8 mouse cellular contexts compared by ENCODE assay signal in the genomic region with DNA sequence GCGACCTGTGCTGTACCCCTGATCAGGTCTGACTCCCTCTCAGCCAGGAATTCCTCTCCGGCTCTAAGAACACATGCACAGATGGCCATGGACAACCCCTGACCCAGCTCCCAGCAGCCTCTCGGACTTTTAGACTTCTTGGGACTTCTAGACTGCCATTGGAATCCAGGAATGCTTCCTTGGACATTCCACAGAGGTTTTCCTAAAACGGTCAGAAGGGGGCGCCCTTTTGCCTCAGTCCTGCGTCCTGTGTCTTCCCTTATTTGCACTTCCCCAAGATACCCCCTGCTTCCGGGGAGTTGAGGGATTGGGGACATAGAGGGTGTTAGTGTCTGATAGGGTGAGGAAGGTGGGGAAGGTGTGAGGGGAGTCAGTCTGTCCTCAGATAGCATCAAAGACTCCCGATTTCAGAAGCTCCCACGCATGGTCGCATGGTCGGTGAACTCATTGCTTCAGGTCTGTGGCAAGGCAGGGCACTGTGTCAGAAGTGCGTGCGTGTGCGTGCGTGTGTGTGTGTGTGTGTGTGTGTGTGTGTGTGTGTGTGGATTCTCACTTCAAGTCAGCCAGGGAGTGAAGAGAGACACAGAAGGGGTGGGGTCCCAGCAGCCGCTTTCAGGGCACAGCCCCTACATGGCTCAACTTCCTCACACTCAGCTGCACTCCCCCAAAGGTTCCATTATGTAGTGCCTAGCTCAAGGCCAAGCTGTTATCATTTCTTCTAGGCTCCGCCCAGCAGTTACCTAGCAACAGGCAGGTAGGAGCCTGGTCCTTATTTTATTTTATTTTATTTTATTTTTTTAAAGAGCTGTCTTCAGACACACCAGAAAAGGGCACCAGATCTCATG. TPM values are rescaled to one million over a fixed set of nuclear protein-coding genes. Genes with fewer than 3 reads are reported as not detected.
DNase-seq lines count a peak whose midpoint lies in the region; ATAC-seq and TF ChIP-seq lines count a peak whose summit lies in the region.

No protein-coding gene starts in this region.

- H3K36me3 ChIP-seq in midbrain, postnatal 0 days (ENCODE audit: insufficient read depth, low read length): no peaks in the 10 kb centered on the region
- no peaks in the 10 kb centered on the region for H3K36me3 ChIP-seq in midbrain, embryonic 15.5 days (replicated peaks)
- no peaks in the 10 kb centered on the region for H3K36me3 ChIP-seq in forebrain, embryonic 14.5 days (ENCODE audit: control insufficient read depth, insufficient read depth, low read length)

- H3K4me2 ChIP-seq in midbrain, postnatal 0 days (ENCODE audit: low read depth, low read length, poor library complexity, severe bottlenecking): no peak overlapping the region
- no peak overlapping the region for H3K4me2 ChIP-seq in midbrain, embryonic 15.5 days
- no peak overlapping the region for H3K4me2 ChIP-seq in forebrain, embryonic 14.5 days (ENCODE audit: low read length)

- peak; percentile 37 for DNase-seq in CD4-positive, CD25-positive, alpha-beta regulatory T cell, adult 2 months (ENCODE audit: low read depth, low spot score)
- no peak for DNase-seq in midbrain, postnatal 0 days (ENCODE audit: low spot score)
- DNase-seq in forebrain, embryonic 14.5 days (ENCODE audit: low spot score): peak; percentile 5
- DNase-seq in kidney, adult 8-10 months: peak; percentile 27 to 49
- DNase-seq in mesoderm, embryonic 11.5 days (ENCODE audit: low read depth, low spot score): peak; percentile 75

- no peak overlapping the region for H3K4me3 ChIP-seq in midbrain, postnatal 0 days (ENCODE audit: low read depth, low read length)
- no peak overlapping the region for H3K4me3 ChIP-seq in midbrain, embryonic 15.5 days
- no peak overlapping the region for H3K4me3 ChIP-seq in forebrain, embryonic 14.5 days (ENCODE audit: low read depth, low read length)

- H3K27me3 ChIP-seq in midbrain, postnatal 0 days (ENCODE audit: insufficient read depth, low read length): no peaks in the 10 kb centered on the region
- no peaks in the 10 kb centered on the region for H3K27me3 ChIP-seq in midbrain, embryonic 15.5 days (replicated peaks)
- no peaks in the 10 kb centered on the region for H3K27me3 ChIP-seq in forebrain, embryonic 14.5 days (replicated peaks; ENCODE audit: control insufficient read depth, insufficient read depth, low read length)

- no peak for ATAC-seq in CD4-positive, CD25-positive, alpha-beta regulatory T cell, adult 4 months
- no peak for ATAC-seq in midbrain, postnatal 0 days (ENCODE audit: low FRiP score)
- no peak for ATAC-seq in midbrain, embryonic 15.5 days (replicated peaks)
- peak; percentile 48; the same call in 1 of the 2 replicates for ATAC-seq in forebrain, embryonic 14.5 days
- ATAC-seq in activated CD4-positive, CD25-positive, alpha-beta regulatory T cell, adult 4 months: no peak

- H3K9ac ChIP-seq in midbrain, postnatal 0 days (replicated peaks; ENCODE audit: low read length, poor library complexity, severe bottlenecking): no peak overlapping the region
- H3K9ac ChIP-seq in midbrain, embryonic 15.5 days: no peak overlapping the region
- H3K9ac ChIP-seq in forebrain, embryonic 14.5 days (ENCODE audit: low read length): no peak overlapping the region

- TF ChIP-seq CTCF in midbrain, postnatal 0 days (IDR thresholded peaks at IDR 0.05): peak; percentile 44

- WGBS in midbrain, postnatal 0 days: 76% methylated on average over 17 of the region's 17 CpGs
- WGBS in midbrain, embryonic 15.5 days: 79% methylated on average over 17 of the region's 17 CpGs
- WGBS in forebrain, embryonic 14.5 days: 77% methylated on average over 17 of the region's 17 CpGs

- H3K27ac ChIP-seq in midbrain, postnatal 0 days (ENCODE audit: low read depth, low read length): no peak overlapping the region
- no peak overlapping the region for H3K27ac ChIP-seq in midbrain, embryonic 15.5 days
- no peak overlapping the region for H3K27ac ChIP-seq in forebrain, embryonic 14.5 days (ENCODE audit: low read depth, low read length)

- H3K4me1 ChIP-seq in midbrain, postnatal 0 days (ENCODE audit: insufficient read depth, low read length): no peaks in the 10 kb centered on the region
- peaks cover 4% of the 10 kb centered on the region; the same call in 1 of the 2 replicates for H3K4me1 ChIP-seq in midbrain, embryonic 15.5 days
- H3K4me1 ChIP-seq in forebrain, embryonic 14.5 days (ENCODE audit: control insufficient read depth, insufficient read depth, low read length): no peaks in the 10 kb centered on the region; the same call in 1 of the 2 replicates

- H3K9me3 ChIP-seq in midbrain, postnatal 0 days (ENCODE audit: low read length): no peaks in the 10 kb centered on the region
- H3K9me3 ChIP-seq in midbrain, embryonic 15.5 days: no peaks in the 10 kb centered on the region
- no peaks in the 10 kb centered on the region for H3K9me3 ChIP-seq in forebrain, embryonic 14.5 days (replicated peaks; ENCODE audit: control insufficient read depth, low read length)

RNA-seq across cellular contexts. Expression of a gene that starts 40.4 kb away (rescaled TPM):
- polyA plus RNA-seq in CD4-positive, CD25-positive, alpha-beta regulatory T cell, adult 4 months (2017; shearing (Covaris generic)): 10 to 100 TPM; 11.1 to 15.7 TPM
- 34.2 and 35.3 TPM in 2 replicates for total RNA-seq in midbrain, postnatal 0 days (2014; rRNA removed)
- polyA plus RNA-seq in midbrain, postnatal 0 days (2015; fragmentation: Nextera tagmentation; extraction: Ambion mirVana): 12.6 and 13.9 TPM in 2 replicates
- 24.5 and 28.8 TPM in 2 replicates for polyA plus RNA-seq in midbrain, embryonic 15.5 days (2015; fragmentation: Nextera tagmentation; extraction: Ambion mirVana)
- 36.9 and 40.9 TPM in 2 replicates for polyA plus RNA-seq in forebrain, embryonic 14.5 days (2014; fragmentation: Nextera tagmentation; extraction: Ambion mirVana)
- 10 to 100 TPM; 10.6 to 18.5 TPM for polyA plus RNA-seq in activated CD4-positive, CD25-positive, alpha-beta regulatory T cell, adult 4 months (2017; shearing (Covaris generic))
